In the genomic region with DNA sequence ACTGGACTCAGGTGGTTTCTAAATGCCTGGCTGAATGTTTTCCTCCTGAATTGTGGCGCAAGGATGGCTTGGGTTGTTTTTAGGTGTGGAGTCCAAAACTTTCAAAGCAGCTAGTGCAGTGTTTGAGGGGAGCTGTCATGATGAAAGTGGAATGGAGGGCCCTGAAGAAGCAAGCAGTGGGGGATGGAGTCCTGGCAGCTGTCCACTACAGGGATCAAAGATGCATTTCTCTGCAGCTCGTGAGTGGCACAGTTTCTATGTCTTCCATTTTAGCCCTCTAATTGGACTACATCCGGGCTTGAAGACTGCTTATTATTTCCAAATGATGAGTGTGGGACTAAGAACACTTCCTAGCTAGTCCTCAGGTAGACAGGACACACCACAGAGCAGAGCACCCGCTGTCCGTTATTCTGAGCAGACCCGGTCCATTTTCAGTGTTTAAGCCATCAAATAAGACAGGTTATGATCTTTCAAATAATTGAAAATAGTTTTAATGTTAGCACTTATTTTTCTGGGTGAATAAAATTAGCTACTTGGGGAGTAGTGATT, we compare ENCODE assay signal across 12 mouse cellular contexts. TPM values are rescaled to one million over a fixed set of nuclear protein-coding genes. Genes with fewer than 3 reads are reported as not detected.
"Had no signal": no experiment of that assay in that cellular context is flagged by ENCODE, and none has a peak within 500 bp of the region (broad histone marks: within the 10 kb centered on the region; RNA-seq: fewer than 3 reads in every experiment).

No protein-coding gene starts in this region.

RNA-seq across cellular contexts. Expression of a gene that starts 32.4 kb away (rescaled TPM):
- polyA plus RNA-seq: small intestine, adult 2 months; spleen, adult 2 months; stomach, embryonic 14.5 days; stomach, embryonic 15.5 days; stomach, embryonic 16.5 days; stomach, postnatal 0 days; thymus, adult 2 months; thymus, postnatal 0 days; urinary bladder, adult 2 months had no signal

RNA-seq across cellular contexts. Expression of a gene that starts 35.7 kb away (rescaled TPM):
- polyA plus RNA-seq: small intestine, adult 2 months; spleen, adult 2 months; thymus, adult 2 months; thymus, postnatal 0 days had no signal

RNA-seq across cellular contexts. Expression of a gene that starts 44.6 kb away (rescaled TPM):
- polyA plus RNA-seq: neural tube, embryonic 13.5 days; neural tube, embryonic 14.5 days; neural tube, embryonic 15.5 days; small intestine, adult 2 months; spleen, adult 2 months; stomach, embryonic 14.5 days; stomach, embryonic 15.5 days; stomach, embryonic 16.5 days; stomach, postnatal 0 days; thymus, adult 2 months; thymus, postnatal 0 days; urinary bladder, adult 2 months had no signal
